Mouse (Mus musculus) kidney, postnatal 0 days (tissue): ENCODE data around the gene Hlcs. TPM values are rescaled to one million over a fixed set of nuclear protein-coding genes. Genes with fewer than 3 reads are reported as not detected.

Source experiments
- ATAC-seq: fragments of 200-750 bp; cut with Nextera tagmentation; replicated peaks from 2 replicates; pipeline ENCODE4 v1.8.0; 2017; ENCODE audit warnings: low read depth, moderate number of reproducible peaks, moderate TSS enrichment, moderate library complexity; ENCODE audit not compliant: low FRiP score
- DNase-seq: peaks from one replicate; pipeline ENCODE4 v3.0.0-alpha.2; 2016; ENCODE audit warnings: low spot score
- H3K27ac ChIP-seq: fragments of 300-500 bp; sonication (generic); 2 replicates; pipeline ENCODE4 v1.5.1; 2014; ENCODE audit warnings: mild to moderate bottlenecking
- H3K27me3 ChIP-seq: fragments of 300-500 bp; sonication (generic); 2 replicates; pipeline ENCODE4 v1.6.1; 2014; ENCODE audit warnings: low read length, mixed read lengths; ENCODE audit not compliant: insufficient read depth
- H3K36me3 ChIP-seq: fragments of 300-500 bp; sonication (generic); 2 replicates; pipeline ENCODE4 v1.6.1; 2014; ENCODE audit warnings: low read length, mixed read lengths; ENCODE audit not compliant: insufficient read depth
- H3K4me1 ChIP-seq: fragments of 300-500 bp; sonication (generic); replicated peaks from 2 replicates; pipeline ENCODE4 v1.6.1; 2014; ENCODE audit warnings: antibody characterized with exemption, low read length, mixed read lengths; ENCODE audit not compliant: insufficient read depth
- H3K4me2 ChIP-seq: fragments of 300-500 bp; sonication (generic); 2 replicates; pipeline ENCODE4 v1.6.1; 2014; ENCODE audit warnings: mild to moderate bottlenecking, low read length, moderate library complexity, mixed read lengths
- H3K4me3 ChIP-seq: fragments of 300-500 bp; sonication (generic); replicated peaks from 2 replicates; pipeline ENCODE4 v1.5.1; 2014; ENCODE audit warnings: low read depth, low read length
- H3K9ac ChIP-seq: fragments of 300-500 bp; sonication (generic); 2 replicates; pipeline ENCODE4 v1.6.1; 2014; ENCODE audit warnings: low read depth, low read length
- H3K9me3 ChIP-seq: fragments of 300-500 bp; sonication (generic); replicated peaks from 2 replicates; pipeline ENCODE4 v1.6.1; 2016; ENCODE audit warnings: low read length, inconsistent platforms, mixed read lengths
- CTCF ChIP-seq: IDR thresholded peaks from 2 replicates; pipeline ENCODE4 v1.5.1; 2016; ENCODE audit warnings: antibody characterized with exemption, low read depth, mild to moderate bottlenecking, moderate library complexity
- WGBS: fragments of 180-500 bp; shearing (Covaris S2); extraction: QIAGEN DNeasy Blood & Tissue Kit; methylation state at CpG from one replicate; pipeline ENCODE4 v1.1.7; 2014; 5-methylcytosine and 5-hydroxymethylcytosine counted together
- polyA plus RNA-seq: library from polyadenylated mRNA; unstranded; fragments of >200 nt; fragmentation: Nextera tagmentation; extraction: Ambion mirVana; gene quantifications from 2 replicates; pipeline ENCODE4 v1.2.1, GENCODE M21; 2015

Gene Hlcs
- polyA plus RNA-seq, 1 experiment from 2014 or later, result 5.0 TPM

- Histone ChIP-seq H3K9ac (no peak overlapping the region), H3K27ac (no peak overlapping the region), H3K4me3 (no peak overlapping the region), H3K4me2 (no peak overlapping the region), H3K36me3 (0 out of 2 replicates have a peak, but pooled peaks cover 4% of the 10 kb centered on the region), H3K9me3 (no peaks in the 10 kb centered on the region), H3K4me1 (no peaks in the 10 kb centered on the region), H3K27me3 (no peaks in the 10 kb centered on the region)
- no peak for ATAC-seq
- WGBS, result 83% methylated on average over 6 of the region's 6 CpGs
- DNase-seq, result no peak
- TF ChIP-seq CTCF, result no peak
These were observed 42.5 kb downstream of the Hlcs start for GRCm38 (mm10) chr16:94270826-94271225.

- Histone ChIP-seq H3K36me3 (0 out of 2 replicates have a peak, but pooled peaks cover 4% of the 10 kb centered on the region), H3K4me2 (peak overlapping the region; percentile 18; the same call in 1 of the 2 replicates), H3K4me3 (no peak overlapping the region), H3K9me3 (no peaks in the 10 kb centered on the region), H3K27ac (no peak overlapping the region), H3K27me3 (no peaks in the 10 kb centered on the region), H3K4me1 (no peaks in the 10 kb centered on the region), H3K9ac (no peak overlapping the region)
- no peak; the same call in 1 of the 2 replicates for ATAC-seq
- WGBS, result 4% methylated on average over 9 of the region's 9 CpGs
- DNase-seq, result peak; percentile 92
- TF ChIP-seq CTCF, result peak; percentile 96
These were observed 43.7 kb downstream of the Hlcs start for GRCm38 (mm10) chr16:94269635-94270034.

- H3K36me3 ChIP-seq, result 0 out of 2 replicates have a peak, but pooled peaks cover 4% of the 10 kb centered on the region
- no peaks in the 10 kb centered on the region for H3K4me1 ChIP-seq
- ATAC-seq, result no peak
- H3K4me3 ChIP-seq, result no peak overlapping the region
- 69% methylated on average over 14 of the region's 14 CpGs for WGBS
- no peaks in the 10 kb centered on the region for H3K9me3 ChIP-seq
- no peaks in the 10 kb centered on the region for H3K27me3 ChIP-seq
- TF ChIP-seq CTCF, result no peak
- no peak overlapping the region for H3K9ac ChIP-seq
- no peak for DNase-seq
- no peak overlapping the region for H3K27ac ChIP-seq
- H3K4me2 ChIP-seq, result no peak overlapping the region
These were observed 45.2 kb downstream of the Hlcs start for GRCm38 (mm10) chr16:94268205-94268604.

- Histone ChIP-seq H3K36me3 (0 out of 2 replicates have a peak, but pooled peaks cover 4% of the 10 kb centered on the region), H3K4me2 (no peak overlapping the region), H3K4me1 (no peaks in the 10 kb centered on the region), H3K9me3 (no peaks in the 10 kb centered on the region), H3K27me3 (no peaks in the 10 kb centered on the region), H3K4me3 (no peak overlapping the region), H3K9ac (no peak overlapping the region), H3K27ac (no peak overlapping the region)
- ATAC-seq (no peak), DNase-seq (no peak)
- WGBS, result 67% methylated on average over 6 of the region's 6 CpGs
- TF ChIP-seq CTCF, result no peak
These were observed 48.8 kb downstream of the Hlcs start for GRCm38 (mm10) chr16:94264611-94265010.

GRCm38 (mm10) chr16:94262501-94262900 lies 50.9 kb downstream of the Hlcs start:
- Histone ChIP-seq H3K4me2 (no peak overlapping the region), H3K36me3 (0 out of 2 replicates have a peak, but pooled peaks cover 4% of the 10 kb centered on the region), H3K27me3 (no peaks in the 10 kb centered on the region), H3K4me1 (no peaks in the 10 kb centered on the region), H3K9ac (no peak overlapping the region), H3K4me3 (no peak overlapping the region), H3K9me3 (no peaks in the 10 kb centered on the region), H3K27ac (no peak overlapping the region)
- ATAC-seq, result no peak
- WGBS, result 86% methylated on average over 19 of the region's 19 CpGs
- TF ChIP-seq CTCF, result no peak
- DNase-seq, result no peak

GRCm38 (mm10) chr16:94260938-94261630 lies 52.3 kb downstream of the Hlcs start:
- Histone ChIP-seq H3K4me2 (no peak overlapping the region), H3K9me3 (no peaks in the 10 kb centered on the region), H3K27ac (no peak overlapping the region), H3K36me3 (no peaks in the 10 kb centered on the region), H3K27me3 (no peaks in the 10 kb centered on the region), H3K4me3 (no peak overlapping the region), H3K9ac (no peak overlapping the region), H3K4me1 (no peaks in the 10 kb centered on the region)
- DNase-seq (no peak), ATAC-seq (no peak)
- WGBS, result 87% methylated on average over 19 of the region's 19 CpGs
- no peak for TF ChIP-seq CTCF
